Mouse (Mus musculus) R1 (cell line): ENCODE results near the gene Tbx1.
A peak's percentile ranks its signal among the peaks of the same experiment; 100 is the strongest.

Experiments used
- DNase-seq: peaks from one replicate; pipeline ENCODE4 v3.0.0-alpha.2; 2018; ENCODE audit warnings: low read depth, low spot score

The Tbx1 gene

DNA sequence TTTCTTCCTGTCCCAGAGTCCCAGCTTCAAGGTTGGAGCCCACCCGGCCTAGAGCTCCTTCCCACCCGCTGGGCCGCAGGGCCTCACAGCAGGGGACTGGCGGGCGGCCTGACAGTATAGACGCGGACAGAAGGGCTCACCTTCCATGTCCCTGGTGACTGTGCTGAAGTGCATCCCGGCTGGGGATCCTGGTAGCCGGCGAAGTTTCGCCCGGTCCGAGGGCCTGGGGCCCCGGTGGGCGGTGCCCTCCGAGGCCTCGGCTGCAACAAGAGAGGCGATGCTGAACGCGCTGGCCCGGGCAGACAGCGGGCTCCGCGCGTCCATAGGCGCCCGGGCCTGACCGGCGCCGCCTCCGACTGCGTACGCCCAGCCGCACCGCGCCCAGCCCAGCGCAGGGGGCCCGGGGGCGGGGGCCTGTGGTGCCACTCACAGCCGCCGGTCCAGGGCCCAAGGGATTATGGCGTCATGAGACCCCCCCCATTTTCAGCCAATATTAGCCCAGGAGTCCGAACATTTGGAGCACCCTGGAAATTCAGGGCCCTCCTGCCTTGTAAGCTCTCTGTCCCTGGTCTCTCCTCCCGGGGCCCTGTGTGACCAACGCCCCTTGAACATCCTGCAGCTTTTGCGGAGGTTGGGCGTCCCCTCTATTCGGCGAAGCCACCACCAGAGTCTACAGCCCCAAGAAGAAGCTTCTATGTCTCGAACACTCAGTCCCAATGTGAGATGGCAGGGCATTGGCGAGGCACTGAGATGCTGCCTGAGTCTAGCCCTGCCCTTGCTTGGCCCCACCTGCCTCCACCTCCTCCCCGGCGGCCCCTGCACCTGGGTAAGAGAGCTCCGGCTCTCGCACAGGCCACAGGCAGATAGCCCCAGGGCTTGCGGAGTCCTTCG lies 2.4 kb downstream of the Tbx1 start:
- peak; percentile 48 for DNase-seq

- DNase-seq: peak; percentile 50
Observed at GRCm38 (mm10) chr16:18586906-18587546, 3.4 kb downstream of the Tbx1 start.

- DNase-seq: peak; percentile 29
Observed at GRCm38 (mm10) chr16:18586076-18586905, 4.2 kb downstream of the Tbx1 start.

- DNase-seq: peak; percentile 42
Observed at GRCm38 (mm10) chr16:18585676-18586075, 4.8 kb downstream of the Tbx1 start.

DNA sequence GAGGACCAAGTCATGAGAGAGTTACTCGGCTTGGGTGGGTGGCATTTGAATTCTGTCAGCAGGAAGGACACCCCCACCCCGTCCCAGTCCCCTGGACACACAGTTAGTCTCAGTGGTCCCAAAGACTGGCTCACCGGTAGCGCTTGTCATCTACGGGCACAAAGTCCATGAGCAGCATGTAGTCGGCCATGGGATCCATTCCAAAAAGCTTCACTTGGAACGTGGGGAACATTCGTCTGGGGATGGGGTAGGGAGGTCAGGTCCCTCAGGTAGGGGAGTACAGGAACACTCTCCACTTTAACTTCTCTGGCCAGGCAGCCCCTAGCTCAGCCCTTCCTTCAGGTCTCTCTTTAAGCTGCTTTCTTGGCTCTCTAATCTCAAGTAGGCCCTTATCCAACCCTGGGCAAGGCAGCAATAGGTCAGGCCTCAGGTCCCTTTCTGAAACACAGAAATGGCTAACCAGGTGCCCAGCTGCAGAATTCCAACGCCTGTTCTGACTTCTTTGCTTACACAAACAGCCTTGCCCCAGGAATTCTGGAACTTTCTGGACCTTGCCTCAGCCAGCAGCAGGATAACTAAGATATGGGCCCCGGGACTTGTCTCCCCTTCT lies 5.5 kb downstream of the Tbx1 start:
- no peak for DNase-seq

DNA sequence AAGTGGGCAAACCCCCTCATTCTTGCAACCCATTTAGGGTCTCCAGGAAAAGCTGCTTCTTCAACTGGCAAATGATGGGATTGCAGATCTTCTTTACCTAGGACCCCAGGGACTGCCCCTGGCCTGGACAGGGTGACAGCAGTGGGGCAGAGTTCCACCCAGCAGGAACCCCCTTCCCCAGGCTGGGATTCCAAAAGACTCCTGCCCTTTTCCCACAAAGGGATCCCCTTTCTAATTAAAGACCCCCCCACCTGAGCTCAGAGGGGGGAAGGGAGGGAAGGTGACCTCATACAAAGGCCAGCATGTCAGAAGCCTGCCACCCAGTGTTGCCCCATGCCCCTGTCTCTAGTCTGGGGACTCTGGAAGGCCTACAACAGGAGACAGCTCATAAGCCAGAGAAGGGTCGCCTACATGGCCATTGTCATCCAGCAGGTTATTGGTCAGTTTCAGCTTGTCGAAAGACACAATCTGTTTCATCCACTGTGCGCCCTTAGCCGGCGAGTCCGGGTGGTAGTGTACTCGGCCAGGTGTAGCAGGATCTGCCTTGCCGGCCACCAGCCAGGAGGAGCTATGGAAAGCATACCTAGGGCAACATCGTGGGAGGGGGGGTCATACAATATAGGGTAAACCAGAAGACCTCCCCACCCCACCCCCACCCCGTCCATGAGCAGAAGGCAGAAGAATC lies 6.7 kb downstream of the Tbx1 start:
- DNase-seq: no peak

DNA sequence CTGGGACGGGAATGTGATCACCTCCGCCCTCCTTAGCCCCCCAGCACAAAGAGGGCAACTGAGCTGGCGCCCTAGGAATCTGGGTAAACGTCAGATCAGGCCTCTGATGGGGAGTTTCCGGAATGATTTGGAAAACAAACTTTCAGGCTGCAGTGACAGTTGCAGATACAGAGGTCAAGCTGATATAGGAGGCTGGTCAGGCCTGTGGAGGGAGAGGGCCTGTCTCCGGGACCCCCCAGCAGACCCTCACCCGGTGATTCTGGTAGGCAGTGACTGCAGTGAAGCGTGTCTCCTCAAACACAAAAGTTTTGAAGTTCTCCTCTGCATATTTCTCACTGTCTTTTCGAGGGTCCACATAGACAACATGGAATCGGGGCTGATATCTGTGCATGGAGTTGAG lies 7.3 kb downstream of the Tbx1 start:
- no peak for DNase-seq

DNA sequence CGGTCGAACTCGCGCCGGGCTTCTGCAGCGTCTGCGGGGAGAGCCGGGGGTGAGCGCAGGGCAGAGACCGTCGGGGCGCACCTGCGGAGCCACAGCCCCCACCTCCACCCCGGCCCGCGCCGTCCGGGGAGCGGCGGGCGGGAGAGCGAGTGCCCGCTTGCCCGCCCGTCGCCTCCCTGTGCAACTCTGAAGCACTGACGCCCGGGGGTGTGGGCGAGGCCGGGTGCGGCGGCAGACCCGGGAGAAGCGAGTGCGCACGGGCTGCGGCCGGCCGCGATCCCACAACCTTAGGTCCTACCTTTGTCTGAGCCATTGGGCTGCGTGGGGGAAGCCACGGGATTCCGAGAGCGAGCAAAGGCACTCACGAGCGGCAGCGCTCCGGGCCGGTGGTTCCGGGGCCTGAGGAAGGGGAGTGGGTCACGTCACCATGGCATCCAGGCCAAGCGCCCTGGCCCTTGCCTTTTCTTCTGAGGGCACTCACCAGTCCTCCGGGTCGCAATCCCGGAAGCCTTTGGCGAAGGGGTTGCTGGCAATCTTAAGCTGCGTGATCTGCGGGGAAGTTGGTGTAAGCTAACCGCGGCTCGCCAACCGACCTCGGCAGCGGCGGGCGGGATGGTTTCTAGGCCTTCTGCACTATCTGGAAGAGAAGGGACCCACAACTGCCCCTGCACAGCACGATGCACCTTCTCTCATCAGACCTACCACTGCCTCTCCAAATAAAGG lies 7.9 kb downstream of the Tbx1 start:
- peak; percentile 55 for DNase-seq

DNA sequence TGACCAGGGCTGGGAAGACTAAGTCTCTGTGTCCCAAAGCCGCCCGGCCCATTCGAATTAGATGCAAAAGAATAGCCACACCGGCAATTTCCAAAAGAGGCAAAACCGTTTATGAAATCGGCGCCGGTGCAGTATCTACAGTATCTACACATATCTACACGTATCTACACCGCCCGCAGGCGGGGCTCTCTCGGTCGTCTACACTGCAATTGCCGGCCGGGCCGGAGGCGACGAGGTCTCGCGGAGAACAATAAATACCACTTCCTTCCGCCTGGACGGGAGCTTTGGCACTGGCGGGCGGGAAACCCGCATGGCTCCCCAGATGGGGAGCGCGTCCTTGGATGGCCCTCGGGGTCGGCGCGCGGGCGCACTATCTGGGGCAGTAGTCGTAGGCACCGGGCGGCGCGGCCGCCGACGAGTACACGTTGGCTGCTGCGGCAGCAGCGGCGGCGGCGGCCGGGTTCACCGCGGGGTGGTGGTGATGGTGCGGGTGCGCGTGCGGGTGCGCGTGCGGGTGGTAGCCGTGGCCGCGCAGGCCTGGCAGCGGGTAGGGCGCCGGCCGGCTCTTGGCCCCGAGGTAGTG lies 8.8 kb downstream of the Tbx1 start:
- DNase-seq: peak; percentile 48

DNA sequence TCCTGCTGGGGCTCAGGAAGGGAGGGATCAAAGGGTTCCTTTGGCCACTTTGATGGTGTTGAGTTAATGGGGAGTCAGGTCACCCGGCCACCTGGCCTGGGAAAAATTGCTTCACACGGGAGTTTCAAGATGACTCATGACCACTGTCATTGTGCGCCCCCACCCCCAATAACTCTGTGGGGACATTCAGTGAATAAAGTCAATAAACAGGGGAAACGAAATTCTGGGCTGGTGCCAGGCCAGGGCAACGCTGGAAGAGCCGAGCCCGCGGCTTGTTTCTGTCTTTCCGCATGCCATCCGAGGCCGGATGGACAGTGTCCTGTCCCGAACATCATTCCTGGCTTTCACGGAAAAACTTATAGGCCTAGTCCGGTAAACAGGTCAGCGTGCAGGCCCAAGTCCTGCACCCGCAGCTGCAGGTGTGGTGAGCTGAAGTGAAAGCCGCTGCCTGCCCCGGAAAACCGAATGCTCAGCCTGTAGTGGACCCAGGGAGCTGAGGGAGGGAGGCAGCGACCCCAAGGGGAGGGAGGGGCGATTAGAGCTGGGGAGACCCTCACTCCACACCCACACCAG lies 9.3 kb downstream of the Tbx1 start:
- DNase-seq: no peak

- DNase-seq: no peak
Observed at GRCm38 (mm10) chr16:18580389-18580788, 10.1 kb downstream of the Tbx1 start.

- no peak for DNase-seq
Observed at GRCm38 (mm10) chr16:18577599-18578160, 12.8 kb downstream of the Tbx1 start.

DNA sequence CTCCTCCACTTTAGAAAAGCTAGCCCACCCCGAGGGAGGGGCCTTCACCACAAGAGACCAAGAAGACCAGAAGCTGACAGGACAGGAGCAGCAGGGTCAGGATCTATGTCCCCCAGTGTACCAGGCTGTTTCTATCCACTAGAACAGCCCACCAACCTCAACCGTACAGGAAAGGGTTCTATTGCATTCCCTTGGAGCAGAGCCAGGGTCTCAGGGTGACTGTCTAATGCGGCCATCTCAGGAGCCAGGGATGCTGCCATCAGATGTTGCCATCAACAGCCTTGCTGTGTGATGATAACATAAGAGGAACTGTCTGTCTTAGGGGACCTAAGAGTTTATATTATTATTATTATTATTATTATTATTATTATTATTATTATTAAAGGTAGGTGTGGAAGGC lies 13.4 kb downstream of the Tbx1 start:
- no peak for DNase-seq

GRCm38 (mm10) chr16:18574196-18574595 lies 16.3 kb downstream of the Tbx1 start:
- no peak for DNase-seq

DNA sequence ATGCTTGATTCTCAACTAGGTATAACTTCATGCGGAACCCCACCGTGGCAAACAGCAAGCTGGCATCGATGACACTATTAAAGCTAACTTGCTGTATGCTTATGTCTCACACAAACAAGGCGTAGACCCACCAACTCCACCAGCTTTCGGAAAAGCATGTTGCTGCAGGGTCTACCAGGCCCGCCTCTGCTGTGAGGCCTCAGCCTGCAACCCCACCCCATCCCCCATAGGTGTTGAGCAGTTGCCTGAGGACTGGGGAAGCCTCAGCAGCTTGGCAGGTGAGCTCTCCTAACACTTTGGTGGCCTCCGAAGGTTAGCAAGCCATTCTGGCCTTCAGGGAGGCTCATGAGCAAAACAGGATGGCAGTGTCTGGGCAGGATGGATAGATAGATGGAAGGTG lies 21.9 kb downstream of the Tbx1 start:
- no peak for DNase-seq

GRCm38 (mm10) chr16:18564472-18564871 lies 26.0 kb downstream of the Tbx1 start:
- DNase-seq: no peak

DNA sequence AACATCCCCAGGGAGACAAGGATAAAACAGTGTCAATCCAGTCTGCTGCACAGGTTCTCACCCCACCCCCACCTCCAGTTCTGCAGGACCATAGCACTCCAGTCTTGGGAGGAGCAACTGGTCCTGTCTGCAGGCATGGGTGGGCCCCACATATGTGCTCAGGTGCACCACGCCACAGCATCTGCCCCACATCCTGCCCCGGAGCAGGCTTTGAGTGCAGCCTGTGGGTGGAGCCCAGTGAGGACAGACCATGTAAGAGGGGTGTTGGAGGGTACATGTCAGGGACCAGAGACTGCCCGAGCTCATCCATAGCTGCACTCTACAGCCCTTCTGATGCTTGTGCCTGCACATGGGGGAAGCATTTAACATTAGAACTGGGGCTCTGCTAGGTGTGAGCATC lies 34.0 kb downstream of the Tbx1 start:
- DNase-seq: no peak

DNA sequence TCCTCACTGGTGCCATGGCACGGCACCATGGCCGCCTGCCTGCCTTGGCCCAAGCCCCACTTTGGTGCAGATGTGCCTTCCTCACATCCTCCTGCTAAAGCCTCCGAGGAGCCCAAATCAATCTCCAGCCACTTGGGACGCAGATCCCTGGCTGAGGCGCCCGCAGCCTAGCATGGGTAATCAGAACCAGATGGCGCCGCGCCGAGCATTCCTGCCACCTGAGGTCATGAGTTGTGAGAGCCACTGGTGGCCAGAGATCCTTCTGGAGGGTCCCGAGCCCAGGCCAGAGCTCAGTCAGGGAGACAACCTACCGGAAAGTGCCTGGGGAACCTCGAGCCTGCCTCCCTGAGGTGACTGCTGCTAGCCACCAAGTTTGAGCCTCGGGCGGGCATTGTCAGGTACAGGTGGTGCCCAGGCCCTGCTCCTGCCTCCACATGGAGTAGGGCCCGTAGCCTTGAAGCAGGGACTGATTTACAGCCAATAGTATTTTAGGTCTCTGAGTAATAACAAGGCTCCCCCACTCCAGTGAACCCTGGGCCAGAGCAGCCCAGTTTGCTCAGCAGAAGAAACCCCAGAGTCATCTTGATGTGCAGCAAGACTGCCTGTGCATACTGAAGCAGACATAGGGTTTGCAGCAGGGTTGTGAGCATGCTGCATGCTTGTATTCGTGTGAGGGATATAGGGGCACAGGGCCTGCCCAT lies 35.1 kb downstream of the Tbx1 start:
- no peak for DNase-seq

DNA sequence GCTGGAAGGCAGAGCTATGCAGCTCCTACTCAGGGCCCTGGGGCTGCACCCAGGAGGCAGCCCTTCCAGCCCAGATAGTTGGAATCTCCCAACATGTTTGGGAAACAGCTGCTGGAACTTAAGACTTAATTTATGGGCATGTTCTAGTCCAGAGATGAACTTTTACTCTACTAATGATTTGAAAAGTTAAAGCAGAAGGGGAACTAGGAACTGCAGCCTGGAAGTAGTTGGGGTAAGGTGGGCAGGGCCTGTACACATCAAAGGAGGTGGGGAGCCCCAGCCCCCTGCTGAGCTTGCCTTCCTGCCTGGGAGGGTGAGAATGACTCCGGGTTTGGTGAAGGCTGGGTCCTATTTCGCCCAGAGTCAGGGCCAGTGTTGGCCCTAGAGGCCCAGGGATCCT lies 35.8 kb downstream of the Tbx1 start:
- DNase-seq: no peak
